22 mouse cellular contexts compared by ENCODE assay signal in the genomic region with DNA sequence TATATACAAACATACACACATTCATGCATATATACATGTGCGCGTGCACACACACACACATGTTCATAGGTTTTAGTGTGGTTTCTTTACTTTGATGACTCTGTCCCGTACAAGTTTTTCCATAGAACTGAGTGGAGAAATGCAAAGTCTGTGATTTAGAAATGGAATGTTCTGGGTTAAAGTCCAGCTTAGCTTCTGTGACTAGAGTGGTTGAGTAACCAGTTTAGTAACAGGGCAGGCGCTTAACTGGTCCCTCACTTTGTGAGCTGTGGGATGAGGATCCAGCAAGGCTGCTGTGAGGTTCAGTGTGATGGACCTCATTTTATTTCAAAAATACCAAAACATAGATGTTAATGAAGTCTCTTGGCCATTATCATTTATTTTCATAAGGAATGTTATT.
"Had no signal": no experiment of that assay in that cellular context is flagged by ENCODE, and none has a peak within 500 bp of the region (broad histone marks: within the 10 kb centered on the region; RNA-seq: fewer than 3 reads in every experiment).

No protein-coding gene starts in this region.

- ATAC-seq: forebrain, postnatal 0 days; hindbrain, postnatal 0 days; intestine, embryonic 16.5 days had no signal

- DNase-seq: forebrain, postnatal 0 days; gastrocnemius, postnatal 14 days; gastrocnemius, postnatal 36 days; heart, adult 18-20 months; heart, postnatal 10 days; kidney, adult 11 months; kidney, adult 8-10 months; layer of hippocampus, adult 9-11 months; layer of hippocampus, postnatal 36 days; left cerebral cortex, postnatal 4 days; lung, adult 18-20 months had no signal

- H3K9me3 ChIP-seq: heart, embryonic 10.5 days; heart, embryonic 12.5 days; hindbrain, embryonic 13.5 days; hindbrain, embryonic 15.5 days; kidney, embryonic 15.5 days; limb, embryonic 13.5 days; limb, embryonic 15.5 days had no signal

- H3K27ac ChIP-seq: heart, embryonic 10.5 days; hindbrain, embryonic 13.5 days; hindbrain, embryonic 15.5 days; hindbrain, postnatal 0 days; kidney, embryonic 15.5 days; kidney, postnatal 0 days; limb, embryonic 13.5 days; limb, embryonic 15.5 days; liver, embryonic 14.5 days had no signal

- H3K4me3 ChIP-seq: heart, embryonic 10.5 days; heart, embryonic 12.5 days; hindbrain, embryonic 13.5 days; hindbrain, embryonic 15.5 days; kidney, embryonic 15.5 days; limb, embryonic 13.5 days; limb, embryonic 15.5 days had no signal

- H3K9ac ChIP-seq: forebrain, postnatal 0 days; heart, embryonic 12.5 days; hindbrain, embryonic 13.5 days; hindbrain, embryonic 15.5 days; kidney, embryonic 15.5 days; limb, embryonic 13.5 days; limb, embryonic 15.5 days; liver, embryonic 14.5 days had no signal

- H3K36me3 ChIP-seq: hindbrain, embryonic 15.5 days had no signal

- H3K4me1 ChIP-seq: heart, embryonic 10.5 days; heart, embryonic 12.5 days; hindbrain, embryonic 13.5 days; hindbrain, embryonic 15.5 days; kidney, embryonic 15.5 days had no signal

- H3K27me3 ChIP-seq: heart, embryonic 12.5 days; hindbrain, embryonic 13.5 days; hindbrain, embryonic 15.5 days; kidney, embryonic 15.5 days; limb, embryonic 13.5 days; limb, embryonic 15.5 days had no signal

- H3K4me2 ChIP-seq: heart, embryonic 12.5 days; hindbrain, embryonic 13.5 days; hindbrain, embryonic 15.5 days; kidney, embryonic 15.5 days; limb, embryonic 13.5 days; limb, embryonic 15.5 days had no signal
